Mouse (Mus musculus): ENCODE results near the gene Ap4b1.

DNA sequence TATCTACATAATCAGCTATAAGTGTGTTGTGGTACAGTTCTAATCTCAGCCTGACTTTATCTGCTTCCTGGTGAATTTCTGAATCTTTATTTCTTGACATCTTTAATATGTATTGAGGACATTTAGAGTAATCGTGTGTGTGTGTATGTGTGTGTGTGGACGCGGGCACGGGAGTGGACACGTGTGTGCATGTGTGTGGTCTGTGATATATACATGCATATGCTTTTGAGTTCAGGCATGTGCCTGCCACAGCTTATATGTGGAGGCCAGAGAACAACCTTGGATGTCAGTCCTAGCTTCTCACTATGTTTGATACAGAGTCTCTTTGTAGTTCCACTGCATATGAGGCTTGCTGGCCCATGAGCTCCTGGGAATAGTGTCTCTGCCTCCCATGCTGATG, 27.1 kb downstream of the Ap4b1 start:
- no peak for TF ChIP-seq CTCF (IDR thresholded peaks at IDR 0.05; ENCODE audit: low read depth)
- no peak for TF ChIP-seq EP300 (IDR thresholded peaks at IDR 0.05; ENCODE audit: low read depth)

All from liver, embryonic 14.5 days (tissue).